Mouse (Mus musculus) spleen, adult 2 months (tissue): ENCODE results near the gene Mab21l1. TPM values are rescaled to one million over a fixed set of nuclear protein-coding genes. Genes with fewer than 3 reads are reported as not detected.

Source experiments
- DNase-seq, 2 experiments: peaks; one replicate each; pipeline versions ENCODE4 v3.0.0 to v3.0.0-alpha.2; 2012 to 2021; ENCODE audit warnings: low spot score in 2 of 2, low read depth in 1 of 2
- H3K27ac ChIP-seq: fragments of 200-500 bp; 2 replicates; pipeline ENCODE4 v1.5.1; 2012; ENCODE audit warnings: low read length, inconsistent platforms; ENCODE audit not compliant: insufficient read depth
- H3K27me3 ChIP-seq: fragments of 200-500 bp; 2 replicates; pipeline ENCODE4 v1.6.1; 2012; ENCODE audit warnings: mild to moderate bottlenecking, moderate library complexity, low read length, inconsistent platforms; ENCODE audit not compliant: control insufficient read depth, insufficient read depth
- H3K36me3 ChIP-seq: fragments of 200-500 bp; 2 replicates; pipeline ENCODE4 v1.6.1; 2012; ENCODE audit warnings: mild to moderate bottlenecking, low read length, inconsistent platforms; ENCODE audit not compliant: control insufficient read depth, insufficient read depth
- H3K4me1 ChIP-seq: fragments of 200-500 bp; 2 replicates; pipeline ENCODE4 v1.6.1; 2011; ENCODE audit warnings: inconsistent platforms; ENCODE audit not compliant: control insufficient read depth, insufficient read depth, insufficient read length
- H3K4me3 ChIP-seq: fragments of 200-500 bp; 2 replicates; pipeline ENCODE4 v1.5.1; 2011; ENCODE audit warnings: mild to moderate bottlenecking, inconsistent platforms; ENCODE audit not compliant: insufficient read depth, insufficient read length; ENCODE audit errors: extremely low read depth
- CTCF ChIP-seq: fragments of 200-500 bp; IDR thresholded peaks from 2 replicates; pipeline ENCODE4 v1.5.1; 2011; ENCODE audit warnings: mild to moderate bottlenecking, inconsistent platforms; ENCODE audit not compliant: insufficient read depth, insufficient read length, insufficient replicate concordance; ENCODE audit errors: extremely low read depth
- POLR2A ChIP-seq: fragments of 200-500 bp; IDR thresholded peaks from 2 replicates; pipeline ENCODE4 v1.6.1; 2011; ENCODE audit warnings: low read depth, low read length, inconsistent platforms
- WGBS: fragments of 180-500 bp; shearing (Covaris S2); methylation state at CpG from one replicate; pipeline ENCODE4 v1.1.7; 2018; 5-methylcytosine and 5-hydroxymethylcytosine counted together
- polyA plus RNA-seq: library from polyadenylated mRNA; depleted of rRNA; stranded (reverse); fragments of >200 nt; gene quantifications from 2 replicates; pipeline ENCODE4 v1.2.3, GENCODE M21; 2012

The Mab21l1 gene
- polyA plus RNA-seq, 1 experiment, result not detected

DNA sequence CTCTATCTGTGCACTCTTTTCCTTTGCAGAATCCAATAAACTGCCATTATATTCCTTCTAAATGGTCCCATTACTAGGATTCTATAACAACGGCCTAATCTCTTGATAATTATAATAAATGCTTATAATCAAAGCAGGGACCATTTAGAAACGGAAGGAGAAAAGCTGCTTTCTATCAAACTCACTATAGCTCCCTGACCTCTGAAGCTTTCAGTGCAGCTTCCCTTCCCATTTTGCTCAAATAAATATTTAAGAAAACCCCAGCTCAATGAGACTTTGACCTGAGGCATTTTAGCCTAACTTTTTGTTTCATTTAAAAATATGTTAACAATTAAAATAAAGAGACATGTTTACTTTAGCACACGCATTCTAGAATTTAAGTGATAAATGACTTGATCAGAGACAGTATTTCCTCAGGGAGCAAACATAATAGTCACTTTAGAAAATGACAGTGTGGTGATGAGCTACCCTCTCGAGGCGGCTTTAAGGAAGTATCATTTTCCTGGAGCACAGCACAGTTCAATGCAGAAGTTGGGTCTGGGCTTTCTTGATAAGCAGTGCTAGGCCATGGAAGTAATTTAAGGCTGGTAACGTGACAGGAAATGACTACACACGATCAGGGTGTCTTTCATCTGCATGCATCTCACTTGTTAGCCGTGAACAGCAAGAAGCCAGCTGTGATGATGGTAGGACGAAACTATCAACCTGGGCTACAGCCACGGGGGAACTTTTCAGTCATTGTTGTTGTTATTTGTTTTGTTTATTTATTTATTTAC, 46.4 kb downstream of the Mab21l1 start:
- Histone ChIP-seq H3K4me3 (no peak overlapping the region), H3K4me1 (no peaks in the 10 kb centered on the region), H3K27ac (no peak overlapping the region), H3K36me3 (no peaks in the 10 kb centered on the region), H3K27me3 (no peaks in the 10 kb centered on the region)
- WGBS, result 26% methylated on average over 10 of the region's 10 CpGs
- TF ChIP-seq POLR2A, result no peak
- no peak for TF ChIP-seq CTCF
- no peak for DNase-seq

GRCm38 (mm10) chr3:55830226-55830625, 47.9 kb downstream of the Mab21l1 start:
- Histone ChIP-seq H3K4me1 (no peaks in the 10 kb centered on the region), H3K27ac (no peak overlapping the region), H3K27me3 (no peaks in the 10 kb centered on the region), H3K4me3 (no peak overlapping the region), H3K36me3 (no peaks in the 10 kb centered on the region)
- no peak for DNase-seq
- WGBS, result 94% methylated on average over 5 of the region's 5 CpGs
- TF ChIP-seq POLR2A (no peak), CTCF (no peak)
